Mouse (Mus musculus) olfactory bulb, adult 2 months (tissue): ENCODE measurements at regions not wholly inside any gene's neighbourhood (a gene's known extent, or its start where the extent isn't known, plus 50 kb on each side); places are given as distances from the start of the nearest gene placed in this dataset.
"Not testable (repeated sequence)": the region's sequence is repeated elsewhere in the genome, so short reads cannot be mapped to it uniquely, and the experiment has no call there.

ENCODE experiments used
- CTCF ChIP-seq: fragments of 200-500 bp; IDR thresholded peaks from 2 replicates; pipeline ENCODE4 v1.5.1; 2012; ENCODE audit warnings: low read depth, mild to moderate bottlenecking, low read length, moderate library complexity; ENCODE audit not compliant: insufficient read depth
- POLR2A ChIP-seq: fragments of 200-500 bp; IDR thresholded peaks from 2 replicates; pipeline ENCODE4 v1.6.1; 2012; ENCODE audit warnings: mild to moderate bottlenecking, low read depth, low read length, moderate library complexity; ENCODE audit not compliant: insufficient read depth

DNA sequence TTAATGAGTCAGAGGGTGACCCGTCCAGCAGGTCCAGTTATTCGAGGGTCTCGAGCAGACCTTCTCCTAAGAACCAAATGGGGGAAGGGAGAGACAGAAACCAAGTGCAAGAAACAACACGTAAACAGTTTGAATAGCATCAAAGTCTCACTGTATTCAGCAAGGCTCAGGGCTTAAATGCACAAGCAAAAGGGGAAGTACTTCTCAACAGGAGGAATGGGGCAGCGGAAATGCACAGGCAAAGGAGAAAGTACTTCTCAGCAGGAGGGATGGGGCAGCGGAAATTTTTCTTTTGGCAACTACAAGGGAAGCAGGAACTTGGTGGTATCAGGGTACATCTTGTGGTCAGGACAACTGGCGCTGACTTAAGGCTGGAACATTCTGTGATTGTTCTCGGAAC lies 330.6 kb downstream of the 9430069I07Rik start:
- TF ChIP-seq CTCF, POLR2A: not testable (repeated sequence)
